Mouse (Mus musculus) spleen, adult 18-20 months (tissue): Measurements from ENCODE around the gene Dynll1.
"Not testable (repeated sequence)": the region's sequence is repeated elsewhere in the genome, so short reads cannot be mapped to it uniquely, and the experiment has no call there.

ENCODE experiments used
- DNase-seq, 2 experiments: peaks; one replicate each; pipeline ENCODE4 v3.0.0; 2022; ENCODE audit warnings: mixed read lengths in 2 of 2

The Dynll1 gene

DNA sequence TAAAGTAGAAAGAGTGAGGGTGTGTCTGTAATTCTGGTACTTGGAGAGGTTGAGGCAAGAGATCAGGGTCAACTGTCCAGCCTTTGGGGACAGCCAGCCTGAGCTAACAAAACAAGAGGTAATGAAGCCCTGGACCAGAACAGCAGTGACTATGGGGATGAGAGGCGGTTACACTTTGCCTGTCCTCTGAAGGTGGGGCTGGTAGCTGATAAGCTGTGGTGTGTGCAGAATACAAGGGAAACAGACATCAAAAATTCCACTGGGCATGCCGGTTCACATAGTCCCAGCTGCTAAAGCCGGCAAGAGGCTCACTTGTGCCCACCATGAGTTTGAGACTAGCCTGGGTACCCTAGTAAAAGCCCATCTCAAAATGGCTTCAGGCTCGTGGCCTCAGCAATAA lies 11.6 kb upstream of the Dynll1 start:
- no peak for DNase-seq

DNA sequence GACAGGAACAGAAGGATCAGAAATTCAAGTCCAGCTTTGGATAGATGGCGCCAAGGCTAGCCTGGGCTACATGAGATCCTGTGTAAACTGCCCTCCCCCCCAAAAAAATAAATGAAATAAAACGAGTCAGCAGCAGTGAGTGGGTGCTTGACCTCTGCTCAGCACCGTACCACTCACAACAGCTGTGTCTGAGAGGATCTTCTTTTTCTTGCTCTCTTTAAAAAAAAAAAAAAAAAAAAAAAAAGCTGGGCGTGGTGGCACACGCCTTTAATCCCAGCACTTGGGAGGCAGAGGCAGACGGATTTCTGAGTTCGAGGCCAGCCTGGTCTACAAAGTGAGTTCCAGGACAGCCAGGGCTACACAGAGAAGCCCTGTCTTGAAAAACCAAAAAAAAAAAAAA lies 1.4 kb upstream of the Dynll1 start:
- DNase-seq, result not testable (repeated sequence)

DNA sequence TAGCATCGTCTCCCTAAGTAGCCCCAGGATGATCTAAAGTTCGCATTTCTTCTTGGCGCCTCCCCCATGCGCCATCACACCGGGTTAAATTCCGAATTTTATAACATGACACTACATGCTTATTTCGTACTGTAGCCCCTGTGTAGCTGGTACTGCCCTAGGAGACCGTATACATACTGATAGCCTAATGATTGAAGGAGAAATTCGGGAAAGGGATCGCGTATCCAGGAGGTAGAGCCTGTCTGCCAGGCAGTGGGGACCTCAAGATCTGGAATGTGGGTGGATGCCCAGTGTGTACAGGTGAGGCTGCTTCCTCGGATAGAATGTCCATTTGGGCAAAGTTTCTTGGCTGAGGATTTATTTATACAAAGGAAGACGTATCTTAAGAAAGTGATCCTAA lies 816 bp upstream of the Dynll1 start:
- DNase-seq, result peak in 1 of 2 experiments; percentile 10

DNA sequence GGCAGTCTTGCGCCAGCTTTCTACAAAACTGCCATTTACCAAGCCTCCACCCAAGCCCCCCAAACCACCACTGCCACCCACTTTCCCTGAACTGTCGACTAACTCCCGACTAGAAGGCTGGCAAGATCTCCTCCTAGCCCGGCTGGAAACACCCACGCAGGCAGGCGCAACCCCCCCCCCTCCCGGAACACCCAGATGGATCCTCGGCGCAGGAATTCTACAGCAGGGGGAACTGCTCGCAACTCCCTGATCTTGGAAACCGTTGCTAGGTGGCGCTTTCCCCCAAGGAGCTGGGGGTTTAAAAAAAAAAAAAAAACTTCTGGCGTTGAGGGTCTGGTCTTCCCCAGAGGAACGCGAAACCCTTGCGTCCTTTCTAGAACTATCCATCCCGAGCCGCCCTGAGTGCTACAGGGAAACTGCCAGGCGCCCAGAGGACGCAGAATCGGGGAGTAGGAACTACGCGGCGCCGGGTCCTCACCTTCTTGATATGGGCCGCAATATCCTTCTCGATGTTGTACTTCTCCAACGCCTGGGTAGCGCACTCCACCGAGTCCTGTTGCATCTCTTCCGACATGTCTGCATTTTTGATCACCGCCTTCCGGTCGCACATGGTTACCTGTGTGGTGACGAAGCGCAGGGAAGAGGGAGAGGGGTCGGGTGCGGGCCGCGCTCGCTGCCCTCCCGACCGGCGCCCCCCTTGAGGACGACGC lies 609 bp downstream of the Dynll1 start:
- no peak for DNase-seq

DNA sequence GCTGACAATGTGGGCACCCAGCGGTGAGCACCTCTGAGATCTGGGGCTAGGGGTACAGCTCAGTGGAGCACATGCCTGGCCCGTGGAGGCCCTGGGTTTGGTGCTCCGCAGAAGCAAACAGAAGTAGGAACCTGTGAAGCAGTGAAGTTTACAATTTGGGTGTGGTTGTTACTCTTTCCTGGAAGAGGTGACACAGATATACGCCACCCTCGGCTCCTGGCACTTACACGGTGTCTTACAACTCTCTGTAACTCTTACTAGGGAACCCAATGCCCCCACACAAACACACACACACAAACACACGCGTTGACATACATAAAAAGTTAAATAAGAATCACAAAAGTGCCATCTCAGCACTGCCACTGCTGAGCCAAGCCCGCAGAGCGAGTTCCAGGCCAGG lies 4.5 kb downstream of the Dynll1 start:
- no peak for DNase-seq

- DNase-seq, result no peak
Observed at GRCm38 (mm10) chr5:115294173-115294572, 6.6 kb downstream of the Dynll1 start.

DNA sequence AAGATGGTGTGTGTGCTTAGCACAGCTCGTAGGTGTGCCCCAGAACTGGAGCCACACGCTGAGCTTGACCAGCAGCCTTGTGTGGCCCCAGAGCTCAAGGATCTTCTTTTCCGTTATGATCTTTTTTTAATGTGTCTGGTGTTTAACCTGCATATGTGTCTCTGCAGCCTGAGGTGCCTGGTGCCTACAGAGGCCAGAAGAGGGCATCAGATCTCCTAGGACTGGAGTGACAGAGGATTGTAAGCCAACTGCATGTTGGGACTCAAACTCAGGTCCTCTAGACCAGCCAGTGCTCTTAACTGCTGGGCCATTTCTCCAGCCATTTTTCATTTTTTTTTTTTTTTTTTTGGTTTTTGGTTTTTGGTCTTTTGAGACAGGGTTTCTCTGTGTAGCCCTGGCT lies 16.1 kb downstream of the Dynll1 start:
- no peak for DNase-seq

- DNase-seq, result no peak
Observed at GRCm38 (mm10) chr5:115280050-115280687, 20.6 kb downstream of the Dynll1 start.

- peak; percentile 72 to 90 for DNase-seq
Observed at GRCm38 (mm10) chr5:115279226-115280049, 21.4 kb downstream of the Dynll1 start, which contains the start of gene Coq5. Coq5 (plus strand) TSS chr5:115279666.

GRCm38 (mm10) chr5:115278785-115279184 lies 22.0 kb downstream of the Dynll1 start:
- DNase-seq, result no peak

DNA sequence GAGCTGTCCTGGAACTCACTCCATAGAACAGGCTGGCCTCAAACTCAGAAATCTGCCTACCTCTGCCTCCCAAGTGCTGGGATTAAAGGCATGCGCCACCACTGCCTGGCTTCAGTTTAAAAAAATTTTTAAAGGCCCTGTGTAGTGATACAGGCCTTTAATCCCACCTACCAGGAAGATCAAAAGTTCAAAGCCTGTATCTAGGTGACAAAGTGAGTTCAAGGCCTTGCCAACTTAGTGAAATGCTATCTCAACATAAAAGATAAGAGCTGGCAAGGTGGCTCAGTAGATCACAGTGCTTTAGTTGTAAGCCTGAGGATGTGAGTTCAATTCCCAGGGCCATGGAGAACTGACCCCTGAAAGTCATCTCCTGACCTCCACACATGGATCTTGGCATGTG lies 22.7 kb downstream of the Dynll1 start:
- DNase-seq, result no peak

DNA sequence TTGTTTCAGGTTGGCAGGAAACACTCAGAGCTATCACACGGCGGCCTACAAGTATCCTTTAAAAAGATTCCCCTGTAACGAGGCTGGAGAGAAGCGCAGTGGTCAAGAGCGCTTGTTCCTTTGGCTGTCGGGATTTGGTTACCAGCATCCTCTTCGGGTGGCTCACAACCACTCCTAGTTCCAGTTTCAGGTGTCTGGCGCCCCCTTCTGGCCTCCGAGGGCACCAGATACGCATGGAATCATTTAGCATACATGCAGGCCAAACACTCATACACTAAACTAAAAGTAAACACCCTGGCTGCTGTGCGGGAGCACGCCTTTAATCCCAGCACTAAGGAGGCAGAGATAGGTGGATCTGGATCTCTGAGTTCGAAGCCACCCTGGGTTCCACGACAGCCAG lies 24.8 kb downstream of the Dynll1 start:
- DNase-seq, result peak in 1 of 2 experiments; percentile 38

DNA sequence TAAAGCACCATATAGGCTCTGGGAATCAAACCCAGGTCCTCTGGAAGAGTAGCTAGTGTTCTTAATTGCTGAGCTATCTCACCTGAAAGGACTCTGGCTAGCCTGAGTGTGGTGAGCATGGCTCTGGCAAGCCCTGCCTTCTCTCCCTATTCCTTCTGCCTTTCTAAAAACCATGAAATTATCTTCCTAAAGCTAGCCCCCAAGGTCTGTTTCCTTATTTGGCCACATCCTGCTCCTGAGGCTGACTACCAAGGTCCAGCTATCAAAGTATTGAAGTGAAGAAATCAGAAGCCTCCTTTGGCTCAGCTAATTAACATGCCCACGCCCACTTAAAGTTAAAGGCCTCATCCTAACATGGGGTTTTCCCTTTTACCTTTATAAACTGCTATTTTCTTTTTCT lies 26.0 kb downstream of the Dynll1 start:
- DNase-seq, result no peak

GRCm38 (mm10) chr5:115274353-115274752 lies 26.4 kb downstream of the Dynll1 start:
- no peak for DNase-seq

DNA sequence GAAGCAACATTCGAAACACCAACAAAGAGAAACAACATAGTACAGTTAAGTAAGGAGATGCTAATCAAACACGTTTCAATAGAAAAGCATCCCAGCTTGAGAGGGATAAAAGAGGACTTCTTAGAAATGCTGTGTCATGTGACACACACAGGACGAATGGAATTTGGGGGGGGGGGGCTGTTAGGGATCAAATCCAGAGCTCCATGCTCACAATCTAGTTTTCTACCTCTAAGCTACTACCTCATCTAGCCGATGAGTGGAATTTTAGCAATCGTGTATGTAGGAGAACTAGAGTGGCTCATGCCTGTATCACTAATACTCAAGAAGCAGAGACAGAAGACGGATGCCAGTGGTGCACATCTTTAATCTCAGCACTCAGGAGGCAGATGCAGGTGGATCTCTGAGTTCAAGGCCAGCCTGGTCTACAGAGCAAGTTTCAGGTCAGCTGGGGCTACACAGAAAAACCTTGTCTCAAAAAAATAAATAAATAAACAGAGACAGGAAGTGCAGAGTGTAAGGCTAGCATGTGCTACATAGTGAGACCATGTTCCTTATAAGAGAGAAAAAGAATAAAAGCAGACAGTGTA lies 27.2 kb downstream of the Dynll1 start:
- DNase-seq, result no peak

DNA sequence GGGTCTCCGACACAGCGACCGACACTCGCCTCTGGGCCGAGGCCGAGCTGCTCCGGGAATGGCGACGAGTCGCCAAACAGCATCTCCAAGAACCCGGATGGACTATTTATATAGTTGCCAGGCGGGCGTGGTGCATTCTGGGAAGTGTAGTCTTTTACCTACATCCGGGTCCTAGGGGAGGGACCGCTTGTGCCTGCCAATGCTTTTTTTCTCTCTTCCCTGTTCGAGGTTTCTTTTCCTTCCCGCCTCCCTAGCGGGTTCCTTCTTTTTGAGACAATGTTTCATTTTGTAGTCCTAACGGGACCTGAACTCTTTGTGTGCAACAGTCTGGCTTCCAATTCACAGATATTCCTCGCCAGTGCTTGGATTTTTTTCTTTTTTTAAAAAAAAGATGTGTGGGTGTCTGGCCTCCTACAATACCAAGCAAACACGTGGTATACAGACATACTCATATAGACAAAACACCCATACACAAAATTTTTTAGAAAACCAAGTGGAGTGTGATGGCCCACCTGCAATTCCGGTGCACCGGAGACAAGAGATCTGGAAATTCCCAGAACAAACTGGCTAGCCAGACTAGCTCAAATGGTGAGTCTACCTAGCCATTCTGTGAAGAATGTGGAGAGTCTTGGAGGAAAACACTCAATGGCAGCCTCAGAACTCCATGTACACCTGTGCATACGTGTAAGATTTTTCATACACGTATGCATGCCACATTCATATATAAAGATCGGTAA lies 27.8 kb downstream of the Dynll1 start, which contains the start of gene Rnf10:
Rnf10 (minus strand) TSS at position 87 of the 737 bp plus-strand sequence.
- DNase-seq, result peak; percentile 91 to 99

DNA sequence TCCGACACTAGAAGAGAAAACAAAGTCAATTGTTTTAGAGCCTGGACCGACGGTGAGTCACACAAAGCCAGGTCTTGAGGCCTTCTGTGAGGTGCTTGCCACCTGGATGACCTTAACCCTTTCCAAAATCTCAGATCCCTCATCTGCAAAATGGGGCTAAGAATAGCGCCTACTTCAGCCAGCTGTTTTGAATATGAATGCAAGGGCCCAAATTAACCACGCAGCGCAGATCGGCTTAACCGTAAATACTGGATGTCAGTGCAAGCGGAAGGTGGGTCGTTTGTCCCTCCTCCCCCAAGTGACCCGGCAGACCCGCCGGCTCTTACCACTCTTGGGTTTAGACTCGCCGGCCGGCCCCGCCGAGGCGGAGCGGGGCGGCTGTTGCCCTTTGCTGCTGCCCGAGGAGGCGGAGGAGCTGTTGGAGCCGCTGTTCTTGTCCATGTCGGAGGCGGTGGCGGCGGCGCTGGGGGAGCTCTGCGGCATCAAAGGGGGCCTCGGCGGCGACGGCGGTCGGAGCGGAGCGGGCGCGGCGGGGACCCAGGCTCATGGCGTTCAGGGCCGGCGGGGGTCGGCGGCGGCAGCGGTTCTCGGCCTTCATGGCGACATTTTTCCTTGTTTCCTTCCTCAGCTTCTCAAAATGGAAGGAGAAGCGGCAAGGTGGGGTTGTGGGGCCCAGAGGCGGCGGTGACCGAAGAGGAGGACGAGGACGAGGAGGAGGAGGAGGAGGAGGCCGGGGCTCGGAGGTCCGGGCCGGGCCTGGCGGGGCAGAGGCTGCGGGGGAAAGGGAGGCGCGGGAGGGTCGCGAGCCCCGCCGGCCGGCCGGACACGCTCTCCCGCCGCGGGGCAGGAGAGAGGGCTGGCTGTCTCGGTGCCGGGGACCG lies 28.6 kb downstream of the Dynll1 start:
- peak in 1 of 2 experiments; percentile 43 for DNase-seq

DNA sequence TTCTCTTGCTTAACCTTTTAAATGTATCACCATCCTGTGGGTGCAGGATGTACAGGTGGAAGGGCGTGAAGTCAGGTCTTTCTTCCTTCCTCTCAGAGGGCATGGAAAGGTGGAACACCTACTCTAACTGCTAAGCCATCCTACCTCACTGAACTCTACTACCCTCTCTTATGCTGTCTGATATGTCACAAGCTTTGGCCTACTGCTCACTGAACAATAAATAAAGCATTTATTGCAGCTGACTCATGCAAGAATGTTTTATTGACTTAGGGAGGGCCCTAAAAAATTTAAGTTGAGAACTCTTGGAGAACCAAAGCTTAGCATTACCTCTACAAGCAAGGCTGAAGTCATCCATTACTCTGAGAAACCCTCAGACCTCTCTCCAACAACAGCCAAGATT lies 30.8 kb downstream of the Dynll1 start:
- DNase-seq, result no peak

- no peak for DNase-seq
Observed at GRCm38 (mm10) chr5:115268266-115268665, 32.5 kb downstream of the Dynll1 start.

- DNase-seq, result no peak
Observed at GRCm38 (mm10) chr5:115267469-115268045, 33.2 kb downstream of the Dynll1 start.
